Mouse (Mus musculus) hindbrain, postnatal 0 days (tissue): ENCODE measurements around the gene Unc93a2. TPM values are rescaled to one million over a fixed set of nuclear protein-coding genes. Genes with fewer than 3 reads are reported as not detected.
"Not testable (repeated sequence)": the region's sequence is repeated elsewhere in the genome, so short reads cannot be mapped to it uniquely, and the experiment has no call there.

Experiments
- ATAC-seq: fragments of 200-750 bp; cut with Nextera tagmentation; 2 replicates; pipeline ENCODE4 v1.8.0; 2017; ENCODE audit warnings: mild to moderate bottlenecking, moderate TSS enrichment, moderate library complexity
- DNase-seq: peaks from one replicate; pipeline ENCODE4 v3.0.0-alpha.2; 2015; ENCODE audit warnings: low spot score
- H3K27ac ChIP-seq: fragments of 300-500 bp; sonication (generic); 2 replicates; pipeline ENCODE4 v1.5.1; 2014; ENCODE audit warnings: mild to moderate bottlenecking
- H3K27me3 ChIP-seq: fragments of 300-500 bp; sonication (generic); 2 replicates; pipeline ENCODE4 v1.6.1; 2014; ENCODE audit warnings: low read length, mixed read lengths; ENCODE audit not compliant: insufficient read depth
- H3K36me3 ChIP-seq: fragments of 300-500 bp; sonication (generic); 2 replicates; pipeline ENCODE4 v1.6.1; 2014; ENCODE audit warnings: low read length, mixed read lengths; ENCODE audit not compliant: insufficient read depth
- H3K4me1 ChIP-seq: fragments of 300-500 bp; sonication (generic); 2 replicates; pipeline ENCODE4 v1.6.1; 2014; ENCODE audit warnings: antibody characterized with exemption, low read length, mixed read lengths; ENCODE audit not compliant: insufficient read depth
- H3K4me2 ChIP-seq: fragments of 300-500 bp; sonication (generic); 2 replicates; pipeline ENCODE4 v1.6.1; 2014; ENCODE audit warnings: low read depth, mild to moderate bottlenecking, low read length, moderate library complexity, mixed read lengths
- H3K4me3 ChIP-seq: fragments of 300-500 bp; sonication (generic); 2 replicates; pipeline ENCODE4 v1.5.1; 2014; ENCODE audit warnings: low read length
- H3K9ac ChIP-seq: fragments of 300-500 bp; sonication (generic); replicated peaks from 2 replicates; pipeline ENCODE4 v1.6.1; 2014; ENCODE audit warnings: mild to moderate bottlenecking, low read length, moderate library complexity, mixed read lengths
- H3K9me3 ChIP-seq: fragments of 300-500 bp; sonication (generic); 2 replicates; pipeline ENCODE4 v1.6.1; 2016; ENCODE audit warnings: low read length, mixed read lengths
- WGBS: fragments of 180-500 bp; shearing (Covaris S2); extraction: QIAGEN DNeasy Blood & Tissue Kit; methylation state at CpG from one replicate; pipeline ENCODE4 v1.1.7; 2014; 5-methylcytosine and 5-hydroxymethylcytosine counted together
- polyA plus RNA-seq: library from polyadenylated mRNA; unstranded; fragments of >200 nt; fragmentation: Nextera tagmentation; extraction: Ambion mirVana; gene quantifications from 2 replicates; pipeline ENCODE4 v1.2.1, GENCODE M21; 2015
- total RNA-seq: library from RNA; depleted of rRNA; stranded (reverse); fragments of >200 nt; gene quantifications from 2 replicates; pipeline ENCODE4 v1.2.3, GENCODE M21; 2014

Gene Unc93a2
- total and polyA plus RNA-seq, 2 experiments from 2014 or later = 0.05 TPM; not detected in 1

- peak; percentile 52; the same call in 1 of the 2 replicates for ATAC-seq
- 90% methylated on average over 1 of the region's 3 CpGs for WGBS
- not testable (repeated sequence) for H3K36me3 ChIP-seq
These were observed 8.1 kb downstream of the Unc93a2 start for GRCm38 (mm10) chr17:7376951-7377700.

GRCm38 (mm10) chr17:7371879-7372278 is 13.4 kb downstream of the Unc93a2 start, which contains the start of gene Gm49630:
Gm49630 (minus strand) TSS chr17:7371979.
- not testable (repeated sequence) for H3K4me1 ChIP-seq, H3K36me3 ChIP-seq, ATAC-seq, H3K4me3 ChIP-seq, H3K9me3 ChIP-seq, H3K4me2 ChIP-seq, H3K27me3 ChIP-seq, H3K9ac ChIP-seq, H3K27ac ChIP-seq, DNase-seq
- WGBS = 94% methylated on average over 2 of the region's 5 CpGs

More at GRCm38 (mm10) chr17:7376951-7377700, 8.1 kb downstream of the Unc93a2 start:
- H3K4me3 ChIP-seq, DNase-seq, H3K9me3 ChIP-seq, H3K27me3 ChIP-seq, H3K4me1 ChIP-seq, H3K27ac ChIP-seq, H3K4me2 ChIP-seq, H3K9ac ChIP-seq: not testable (repeated sequence)

- not testable (repeated sequence) for H3K27ac ChIP-seq, H3K4me3 ChIP-seq, H3K4me2 ChIP-seq, H3K4me1 ChIP-seq, H3K9ac ChIP-seq, DNase-seq, H3K9me3 ChIP-seq, ATAC-seq, H3K27me3 ChIP-seq, H3K36me3 ChIP-seq
- 80% methylated on average over 3 of the region's 6 CpGs for WGBS
These were observed 15.9 kb downstream of the Unc93a2 start for GRCm38 (mm10) chr17:7369401-7369800.

GRCm38 (mm10) chr17:7366676-7367374 is 18.4 kb downstream of the Unc93a2 start:
- DNase-seq (peak; percentile 3), ATAC-seq (peak; percentile 78)
- 6% methylated on average over 4 of the region's 7 CpGs for WGBS
- not testable (repeated sequence) for H3K27me3 ChIP-seq, H3K9ac ChIP-seq, H3K36me3 ChIP-seq, H3K27ac ChIP-seq, H3K4me1 ChIP-seq, H3K4me2 ChIP-seq, H3K4me3 ChIP-seq, H3K9me3 ChIP-seq

- H3K4me3 ChIP-seq, H3K27ac ChIP-seq: not testable (repeated sequence)
These were observed 19.0 kb downstream of the Unc93a2 start for GRCm38 (mm10) chr17:7366265-7366664.

GRCm38 (mm10) chr17:7365615-7366014 is 19.6 kb downstream of the Unc93a2 start:
- H3K27me3 ChIP-seq, ATAC-seq, H3K9ac ChIP-seq, H3K4me3 ChIP-seq, H3K27ac ChIP-seq, H3K4me2 ChIP-seq, H3K36me3 ChIP-seq, H3K9me3 ChIP-seq, DNase-seq, H3K4me1 ChIP-seq: not testable (repeated sequence)
- whole genome bisulfite sequencing = no CpG with 5 or more reads among the region's 3 CpGs

More at GRCm38 (mm10) chr17:7366265-7366664, 19.0 kb downstream of the Unc93a2 start:
- 0 out of 2 replicates have a peak, but pooled peaks have one; percentile 2 for ATAC-seq
- not testable (repeated sequence) for H3K9ac ChIP-seq, H3K4me1 ChIP-seq, DNase-seq, H3K27me3 ChIP-seq, H3K4me2 ChIP-seq, H3K36me3 ChIP-seq, H3K9me3 ChIP-seq
- WGBS = no CpG with 5 or more reads among the region's 1 CpGs

- not testable (repeated sequence) for H3K4me2 ChIP-seq, H3K27ac ChIP-seq, H3K9ac ChIP-seq, H3K9me3 ChIP-seq, H3K4me3 ChIP-seq, H3K4me1 ChIP-seq, H3K36me3 ChIP-seq, H3K27me3 ChIP-seq
- DNase-seq (peak; percentile 50), ATAC-seq (peak; percentile 60; the same call in 1 of the 2 replicates)
- WGBS = 60% methylated on average over 8 of the region's 9 CpGs
These were observed 24.4 kb downstream of the Unc93a2 start for GRCm38 (mm10) chr17:7360749-7361465.

- H3K9me3 ChIP-seq, H3K9ac ChIP-seq, H3K27me3 ChIP-seq, H3K4me3 ChIP-seq, H3K36me3 ChIP-seq, H3K4me2 ChIP-seq, H3K27ac ChIP-seq, H3K4me1 ChIP-seq: not testable (repeated sequence)
- DNase-seq = peak; percentile 6
- peak; percentile 52; the same call in 1 of the 2 replicates for ATAC-seq
- 53% methylated on average over 4 of the region's 4 CpGs for WGBS
These were observed 25.5 kb downstream of the Unc93a2 start for GRCm38 (mm10) chr17:7359806-7360205.

GRCm38 (mm10) chr17:7352596-7352995 is 32.7 kb downstream of the Unc93a2 start, which contains the start of gene Ttll2:
Ttll2 (minus strand) TSS chr17:7352696.
- not testable (repeated sequence) for H3K27ac ChIP-seq, H3K36me3 ChIP-seq, H3K9me3 ChIP-seq, DNase-seq, H3K4me1 ChIP-seq, H3K9ac ChIP-seq, H3K4me3 ChIP-seq, H3K4me2 ChIP-seq, ATAC-seq, H3K27me3 ChIP-seq
- WGBS = 67% methylated on average over 1 of the region's 1 CpGs
